Mouse (Mus musculus) bone marrow, adult 2 months (tissue): ENCODE measurements around the gene Diras2.

ENCODE experiments used
- CTCF ChIP-seq: fragments of 200-500 bp; IDR thresholded peaks from 2 replicates; pipeline ENCODE4 v1.5.1; 2011; ENCODE audit warnings: low read length, control low read depth; ENCODE audit not compliant: control insufficient read depth, insufficient read depth
- POLR2A ChIP-seq: fragments of 200-500 bp; IDR thresholded peaks from 2 replicates; pipeline ENCODE4 v1.6.1; 2011; ENCODE audit warnings: low read depth, mild to moderate bottlenecking, control low read depth, low read length, borderline replicate concordance; ENCODE audit not compliant: control insufficient read depth

DNA sequence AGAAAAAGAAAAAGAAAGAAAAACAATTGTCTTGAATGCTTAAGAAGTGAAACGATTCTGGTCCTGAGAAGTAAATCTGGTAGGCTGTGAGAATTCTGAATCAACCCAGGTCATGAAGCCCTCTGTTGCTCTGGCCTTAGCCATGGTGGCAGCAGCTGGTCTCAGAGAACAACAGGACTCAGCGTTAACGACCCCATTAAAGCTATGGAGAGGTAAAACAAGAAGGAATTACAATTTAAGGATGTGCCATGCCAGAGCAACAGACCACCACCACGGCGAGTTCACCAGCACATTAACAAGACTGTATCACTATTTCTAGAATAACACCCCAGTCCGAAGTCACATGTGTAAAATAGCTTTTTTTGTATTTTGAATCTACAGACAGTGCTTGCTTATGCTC is 65.9 kb downstream of the Diras2 start:
- TF ChIP-seq POLR2A, result no peak
- TF ChIP-seq CTCF, result no peak
